Mouse (Mus musculus) brain, adult 2 months (tissue): ENCODE measurements at regions not wholly inside any gene's neighbourhood (a gene's known extent, or its start where the extent isn't known, plus 50 kb on each side); places are given as distances from the start of the nearest gene placed in this dataset.
"Not testable (repeated sequence)": the region's sequence is repeated elsewhere in the genome, so short reads cannot be mapped to it uniquely, and the experiment has no call there.

Source experiments
- DNase-seq: peaks from one replicate; pipeline ENCODE4 v3.0.0; 2011; ENCODE audit warnings: low read depth, low spot score

DNA sequence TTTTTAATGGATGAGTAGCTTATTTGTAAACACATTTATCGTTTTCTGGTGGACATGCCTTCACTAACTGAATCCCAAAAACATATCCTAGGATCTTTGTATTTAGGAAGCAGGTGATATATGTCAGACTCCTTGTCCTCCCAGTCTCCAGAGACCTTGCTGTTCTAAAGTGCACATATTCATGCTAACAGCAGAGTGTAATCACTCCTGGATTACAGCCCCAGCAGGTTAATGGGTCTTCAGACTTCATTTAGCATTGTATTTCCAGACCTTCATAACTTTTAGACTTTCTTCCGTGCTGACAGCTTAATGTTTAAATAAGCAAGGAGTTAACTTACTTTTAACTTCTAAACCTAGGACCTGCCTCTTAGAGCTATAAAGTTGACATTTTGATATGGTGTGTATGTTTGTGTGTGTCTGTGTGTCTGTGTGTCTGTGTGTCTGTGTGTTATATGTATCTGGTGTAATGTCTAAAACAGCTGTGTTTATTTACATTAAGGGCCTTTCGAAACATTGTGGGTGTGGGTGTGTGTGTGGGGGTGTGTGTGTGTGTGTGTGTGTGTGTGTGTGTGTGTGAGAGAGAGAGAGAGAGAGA, 398.3 kb downstream of the Gm4340 start:
- no peak for DNase-seq

GRCm38 (mm10) chr10:104595920-104596319, 402.1 kb downstream of the Gm4340 start:
- peak; percentile 55 for DNase-seq

- DNase-seq: no peak
Measured at GRCm38 (mm10) chr10:104627629-104628028, 433.8 kb downstream of the Gm4340 start.

DNA sequence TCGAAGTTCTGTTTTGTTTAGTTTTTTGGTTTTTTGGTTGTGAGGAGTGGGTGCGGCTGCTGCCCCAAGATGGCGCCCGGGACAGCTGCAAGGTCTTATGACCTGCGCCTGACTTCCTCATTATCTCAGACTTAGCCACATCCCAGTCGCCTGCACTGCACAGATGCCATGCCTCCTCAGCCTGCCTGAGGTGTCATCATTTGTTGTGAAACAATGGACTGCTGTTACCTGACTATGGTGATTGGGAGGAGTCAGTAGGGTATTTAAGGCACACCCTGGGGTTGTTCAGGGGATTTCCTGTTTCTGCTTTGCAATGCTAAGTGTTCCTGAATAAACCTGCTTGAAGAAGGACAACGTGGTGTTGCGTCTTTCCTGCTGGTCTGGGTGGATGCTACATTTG, 457.2 kb downstream of the Gm4340 start:
- no peak for DNase-seq

GRCm38 (mm10) chr10:104660298-104660697, 466.5 kb downstream of the Gm4340 start:
- DNase-seq: no peak

GRCm38 (mm10) chr10:104661672-104662071, 467.8 kb downstream of the Gm4340 start:
- DNase-seq: peak; percentile 42

DNA sequence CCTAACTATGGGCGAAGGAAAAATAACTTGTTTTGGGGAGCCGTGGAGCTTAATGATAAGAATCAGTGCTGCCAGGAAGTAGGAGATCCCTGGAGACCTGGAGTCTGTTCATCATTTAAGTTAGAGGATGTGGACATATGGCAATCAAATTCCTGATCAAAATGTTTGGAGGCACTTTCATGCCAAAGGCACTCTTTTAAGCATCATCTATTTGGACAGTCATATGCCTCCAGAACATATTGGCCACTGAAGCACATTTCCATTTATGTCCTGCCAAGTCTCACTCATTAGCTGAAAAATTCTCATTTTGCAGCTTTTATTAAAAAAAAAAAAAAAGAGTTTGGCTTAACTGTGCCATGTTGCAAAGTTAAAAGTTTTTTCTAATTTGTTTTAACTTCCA, 474.4 kb downstream of the Gm4340 start:
- no peak for DNase-seq

- DNase-seq: no peak
Measured at GRCm38 (mm10) chr10:104684717-104685336, 491.0 kb downstream of the Gm4340 start.

- DNase-seq: no peak
Measured at GRCm38 (mm10) chr10:104685857-104686256, 492.0 kb downstream of the Gm4340 start.

DNA sequence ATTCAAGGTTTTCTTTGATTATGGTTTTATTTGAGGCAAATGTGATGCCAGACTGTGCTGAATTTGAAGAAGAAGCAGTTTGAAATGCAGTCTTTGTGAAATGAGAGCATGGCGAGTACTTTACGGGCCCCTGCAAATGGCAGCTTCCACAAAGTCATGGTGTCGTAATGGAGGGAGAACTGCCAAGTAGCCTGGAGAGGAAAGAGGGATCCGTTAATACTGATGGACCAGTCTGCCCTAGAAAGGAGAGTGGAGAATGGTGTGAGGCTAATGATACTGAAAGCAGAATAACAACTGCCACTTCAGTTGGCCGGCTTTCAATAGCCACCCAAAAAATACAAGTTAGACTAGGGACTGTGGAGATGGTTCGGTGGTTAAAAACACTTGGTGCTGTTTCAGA, 492.8 kb downstream of the Gm4340 start:
- peak; percentile 14 for DNase-seq

DNA sequence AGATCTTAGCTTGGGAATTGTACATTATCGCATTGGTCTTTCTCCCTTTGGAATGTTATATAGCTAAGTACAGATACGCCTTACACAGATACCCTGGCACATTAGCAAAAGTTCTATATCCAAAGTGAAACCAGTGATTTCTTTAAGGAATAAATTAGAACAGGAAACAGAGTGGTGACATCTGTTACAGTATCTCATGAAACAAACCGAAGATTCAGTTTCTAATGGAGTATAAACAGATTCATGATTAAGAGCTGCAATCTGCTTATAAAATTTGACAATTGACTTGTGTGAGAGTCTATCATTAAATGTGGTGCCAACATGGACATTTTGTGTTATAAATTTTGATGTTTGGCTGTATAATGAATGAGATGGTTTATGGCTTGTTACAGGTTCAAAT, 501.1 kb downstream of the Gm4340 start:
- no peak for DNase-seq

GRCm38 (mm10) chr10:104708926-104709325, 515.1 kb downstream of the Gm4340 start:
- DNase-seq: peak; percentile 15

- DNase-seq: not testable (repeated sequence)
Measured at GRCm38 (mm10) chr10:104713281-104713915, 519.6 kb downstream of the Gm4340 start.
